In genomic region chr12:109836521-109836920, GRCm38 (mm10) we compare ENCODE assay signal across 22 mouse cellular contexts.
DNase-seq lines count a peak whose midpoint lies in the region; ATAC-seq lines count a peak whose summit lies in the region.
"Had no signal": no experiment of that assay in that cellular context is flagged by ENCODE, and none has a peak within 500 bp of the region (broad histone marks: within the 10 kb centered on the region; RNA-seq: fewer than 3 reads in every experiment).

No protein-coding gene starts in this region.

- WGBS in intestine, embryonic 14.5 days, result 42% methylated on average over 8 of the region's 8 CpGs
- WGBS in intestine, embryonic 16.5 days, result 50% methylated on average over 8 of the region's 8 CpGs
- WGBS in limb, embryonic 10.5 days, result 35% methylated on average over 8 of the region's 8 CpGs

- H3K4me1 ChIP-seq in intestine, embryonic 14.5 days (replicated peaks; ENCODE audit: control insufficient read depth, insufficient read depth, low read length), result peaks cover 26% of the 10 kb centered on the region
- H3K4me1 ChIP-seq in intestine, embryonic 16.5 days (ENCODE audit: control insufficient read depth, insufficient read depth, low read length), result peaks cover 16% of the 10 kb centered on the region
- peaks cover 66% of the 10 kb centered on the region for H3K4me1 ChIP-seq in limb, embryonic 10.5 days

- no peak overlapping the region for H3K4me3 ChIP-seq in intestine, embryonic 14.5 days (ENCODE audit: low read depth, low read length)
- no peak overlapping the region for H3K4me3 ChIP-seq in intestine, embryonic 16.5 days (ENCODE audit: low read length)
- no peak overlapping the region for H3K4me3 ChIP-seq in limb, embryonic 10.5 days
- H3K4me3 ChIP-seq: embryonic facial prominence, embryonic 12.5 days; erythroblast, embryonic 14.5 days; heart, adult 2 months; left cerebral cortex, adult 2 months; limb, embryonic 12.5 days; myocyte; neural tube, embryonic 15.5 days; stomach, embryonic 15.5 days had no signal

- H3K9ac ChIP-seq in intestine, embryonic 14.5 days (ENCODE audit: low read length), result no peak overlapping the region
- H3K9ac ChIP-seq in intestine, embryonic 16.5 days (ENCODE audit: low read depth, low read length), result no peak overlapping the region
- H3K9ac ChIP-seq: embryonic facial prominence, embryonic 12.5 days; limb, embryonic 12.5 days; liver, embryonic 14.5 days; neural tube, embryonic 15.5 days; stomach, embryonic 15.5 days had no signal

- H3K9me3 ChIP-seq in intestine, embryonic 14.5 days (ENCODE audit: control insufficient read depth, low read length), result peaks cover 3% of the 10 kb centered on the region; the same call in 1 of the 2 replicates
- H3K9me3 ChIP-seq in intestine, embryonic 16.5 days (ENCODE audit: control insufficient read depth, low read length), result no peaks in the 10 kb centered on the region
- no peaks in the 10 kb centered on the region for H3K9me3 ChIP-seq in limb, embryonic 10.5 days (replicated peaks)
- H3K9me3 ChIP-seq: embryonic facial prominence, embryonic 12.5 days; limb, embryonic 12.5 days; neural tube, embryonic 15.5 days; stomach, embryonic 15.5 days had no signal

- peak overlapping the region; percentile 29; the same call in 1 of the 2 replicates for H3K27ac ChIP-seq in intestine, embryonic 14.5 days (ENCODE audit: low read depth)
- H3K27ac ChIP-seq in intestine, embryonic 16.5 days (ENCODE audit: low read length), result no peak overlapping the region; the same call in 1 of the 2 replicates
- peak overlapping the region; percentile 58 for H3K27ac ChIP-seq in limb, embryonic 10.5 days
- H3K27ac ChIP-seq: embryonic facial prominence, embryonic 12.5 days; heart, adult 2 months; left cerebral cortex, adult 2 months; limb, embryonic 12.5 days; liver, embryonic 14.5 days; neural tube, embryonic 15.5 days; stomach, embryonic 15.5 days had no signal

- H3K36me3 ChIP-seq in intestine, embryonic 14.5 days (ENCODE audit: control insufficient read depth, insufficient read depth, low read length), result no peaks in the 10 kb centered on the region
- no peaks in the 10 kb centered on the region for H3K36me3 ChIP-seq in intestine, embryonic 16.5 days (ENCODE audit: control insufficient read depth, insufficient read depth, low read length)
- H3K36me3 ChIP-seq in limb, embryonic 10.5 days, result no peaks in the 10 kb centered on the region
- H3K36me3 ChIP-seq: embryonic facial prominence, embryonic 12.5 days; limb, embryonic 12.5 days; neural tube, embryonic 15.5 days; stomach, embryonic 15.5 days had no signal

- ATAC-seq in intestine, embryonic 14.5 days (replicated peaks; ENCODE audit: low FRiP score, low TSS enrichment, low read depth), result no peak
- no peak for ATAC-seq in intestine, embryonic 16.5 days
- no peak for ATAC-seq in megakaryocyte-erythroid progenitor cell, adult 5-6 weeks (replicated peaks; ENCODE audit: low FRiP score, low TSS enrichment, poor library complexity, severe bottlenecking)
- ATAC-seq: forebrain, embryonic 14.5 days had no signal

- H3K27me3 ChIP-seq in intestine, embryonic 14.5 days (replicated peaks; ENCODE audit: control insufficient read depth, insufficient read depth, low read length), result no peaks in the 10 kb centered on the region
- H3K27me3 ChIP-seq in intestine, embryonic 16.5 days (replicated peaks; ENCODE audit: control insufficient read depth, insufficient read depth, low read length), result no peaks in the 10 kb centered on the region
- peaks cover 5% of the 10 kb centered on the region; the same call in 1 of the 2 replicates for H3K27me3 ChIP-seq in limb, embryonic 10.5 days (ENCODE audit: low read depth, poor library complexity, severe bottlenecking)
- H3K27me3 ChIP-seq: embryonic facial prominence, embryonic 12.5 days; limb, embryonic 12.5 days; neural tube, embryonic 15.5 days; stomach, embryonic 15.5 days had no signal

- no peak for DNase-seq in intestine, embryonic 14.5 days (ENCODE audit: low spot score)
- peak; percentile 10 for DNase-seq in CD4-positive helper T cell, adult 2 months (ENCODE audit: low read depth, low spot score)
- DNase-seq in limb, embryonic 10.5 days (ENCODE audit: low spot score), result no peak
- DNase-seq in lung, postnatal 36 days, result peak; percentile 57
- no peak for DNase-seq in right cerebral cortex, postnatal 14 days
- DNase-seq: B cell, adult 2 months; cerebellum, adult 2 months; gastrocnemius, postnatal 25 days; heart, adult 2 months; kidney, adult 9 months; midbrain, embryonic 14.5 days had no signal

- no peak overlapping the region for H3K4me2 ChIP-seq in intestine, embryonic 14.5 days (ENCODE audit: low read length)
- no peak overlapping the region for H3K4me2 ChIP-seq in intestine, embryonic 16.5 days (ENCODE audit: low read depth, low read length)
- H3K4me2 ChIP-seq: embryonic facial prominence, embryonic 12.5 days; limb, embryonic 12.5 days; neural tube, embryonic 15.5 days; stomach, embryonic 15.5 days had no signal

Comparison
In these comparisons a context has a peak if more than half of its experiments do, and no peak if none do; other contexts are left out.
1. DNase-seq: peak in CD4-positive helper T cell, adult 2 months (single experiment) and lung, postnatal 36 days (single experiment); none in intestine, embryonic 14.5 days (single experiment), limb, embryonic 10.5 days (single experiment) and right cerebral cortex, postnatal 14 days (single experiment).